Mouse (Mus musculus) MEL (cell line): ENCODE data around the gene Thoc6. TPM values are rescaled to one million over a fixed set of nuclear protein-coding genes. Genes with fewer than 3 reads are reported as not detected.

Source experiments
- DNase-seq: peaks from one replicate; pipeline ENCODE4 v3.0.0; 2011; ENCODE audit warnings: low read depth, low spot score
- H3K27ac ChIP-seq: 2 replicates; pipeline ENCODE4 v1.5.1; 2012; ENCODE audit warnings: low read depth, mild to moderate bottlenecking, control low read depth, low read length, moderate library complexity; ENCODE audit not compliant: control insufficient read depth
- H3K27me3 ChIP-seq, 2 experiments: fragments of 150-350 bp in 1 of 2; sonication (generic) in 1 of 2; 2 replicates each; pipeline ENCODE4 v1.6.1; 2012; ENCODE audit warnings: low read length in 2 of 2, mild to moderate bottlenecking in 2 of 2, improper control_type of control experiment in 1 of 2, moderate library complexity in 1 of 2; ENCODE audit not compliant: insufficient read depth in 2 of 2, control insufficient read depth in 1 of 2
- H3K36me3 ChIP-seq, 2 experiments: 2 replicates each; pipeline ENCODE4 v1.6.1; 2012 to 2014; ENCODE audit warnings: low read length in 2 of 2, improper control_type of control experiment in 1 of 2, inconsistent platforms in 1 of 2, mild to moderate bottlenecking in 1 of 2; ENCODE audit not compliant: insufficient read depth in 2 of 2, control insufficient read depth in 1 of 2
- H3K4me1 ChIP-seq, 2 experiments: fragments of 150-350 bp in 1 of 2; sonication (generic) in 1 of 2; 2 replicates each; pipeline ENCODE4 v1.6.1; 2012; ENCODE audit warnings: low read length in 2 of 2, improper control_type of control experiment in 1 of 2, mild to moderate bottlenecking in 1 of 2; ENCODE audit not compliant: insufficient read depth in 2 of 2, control insufficient read depth in 1 of 2
- H3K4me3 ChIP-seq, 2 experiments: fragments of 150-350 bp in 1 of 2; sonication (generic) in 1 of 2; 2 replicates each; pipeline ENCODE4 v1.5.1; 2012; ENCODE audit warnings: low read depth in 2 of 2, low read length in 2 of 2, mild to moderate bottlenecking in 2 of 2, moderate library complexity in 2 of 2, control low read depth in 1 of 2, improper control_type of control experiment in 1 of 2; ENCODE audit not compliant: control insufficient read depth in 1 of 2, insufficient read depth in 1 of 2
- H3K79me2 ChIP-seq: 2 replicates; pipeline ENCODE4 v1.6.1; 2012; ENCODE audit warnings: mild to moderate bottlenecking, low read length, moderate library complexity; ENCODE audit not compliant: control insufficient read depth, poor library complexity, insufficient read depth
- H3K9ac ChIP-seq: 2 replicates; pipeline ENCODE4 v1.6.1; 2012; ENCODE audit warnings: low read depth, mild to moderate bottlenecking, control low read depth, low read length, moderate library complexity; ENCODE audit not compliant: control insufficient read depth, poor library complexity, severe bottlenecking
- H3K9me3 ChIP-seq: fragments of 150-350 bp; sonication (generic); replicated peaks from 2 replicates; pipeline ENCODE4 v1.6.1; 2012; ENCODE audit warnings: mild to moderate bottlenecking, low read length, improper control_type of control experiment, moderate library complexity; ENCODE audit not compliant: insufficient read depth
- BHLHE40 ChIP-seq: IDR thresholded peaks from 2 replicates; pipeline ENCODE4 v1.6.1; 2012; ENCODE audit warnings: low read depth, mild to moderate bottlenecking, inconsistent platforms, low read length, improper control_type of control experiment, borderline replicate concordance
- CHD1 ChIP-seq: IDR thresholded peaks from 2 replicates; pipeline ENCODE4 v1.6.1; 2012; ENCODE audit warnings: low read depth, mild to moderate bottlenecking, inconsistent platforms, low read length, improper control_type of control experiment
- CTCF ChIP-seq, 3 experiments: IDR thresholded peaks in 2 of 3; conservative IDR thresholded peaks in 1 of 3; 2 replicates each; pipeline ENCODE4 v1.5.1; 2011 to 2012; ENCODE audit warnings: low read length in 3 of 3, low read depth in 2 of 3, mild to moderate bottlenecking in 2 of 3, improper control_type of control experiment in 1 of 3, inconsistent platforms in 1 of 3, mixed read lengths in 1 of 3, moderate library complexity in 1 of 3; ENCODE audit not compliant: control insufficient read depth in 1 of 3, insufficient read depth in 1 of 3, poor library complexity in 1 of 3, severe bottlenecking in 1 of 3
- GATA1 ChIP-seq: IDR thresholded peaks from 2 replicates; pipeline ENCODE4 v1.6.1; 2011; ENCODE audit warnings: low read depth, low read length, improper control_type of control experiment
- JUND ChIP-seq: IDR thresholded peaks from 2 replicates; pipeline ENCODE4 v1.6.1; 2011; ENCODE audit warnings: low read depth, mild to moderate bottlenecking, improper control_type of control experiment, low read length
- KAT2A ChIP-seq: conservative IDR thresholded peaks from 2 replicates; pipeline ENCODE4 v1.6.1; 2012; ENCODE audit warnings: low read depth, low read length, improper control_type of control experiment, inconsistent platforms
- NELFE ChIP-seq: IDR thresholded peaks from 2 replicates; pipeline ENCODE4 v1.6.1; 2011; ENCODE audit warnings: low read depth, low read length, improper control_type of control experiment
- NRF1 ChIP-seq: IDR thresholded peaks from 2 replicates; pipeline ENCODE4 v1.6.1; 2014; ENCODE audit warnings: low read depth, mild to moderate bottlenecking, inconsistent platforms, low read length, improper control_type of control experiment, moderate library complexity; ENCODE audit not compliant: poor library complexity, insufficient read depth, severe bottlenecking
- POLR2AphosphoS5 ChIP-seq: IDR thresholded peaks from 2 replicates; pipeline ENCODE4 v1.6.1; 2012; ENCODE audit warnings: low read depth, borderline replicate concordance, mild to moderate bottlenecking, inconsistent platforms, low read length, moderate library complexity, mixed read lengths
- SIN3A ChIP-seq: IDR thresholded peaks from 2 replicates; pipeline ENCODE4 v1.6.1; 2012; ENCODE audit warnings: low read length, improper control_type of control experiment, inconsistent platforms
- SMC3 ChIP-seq: IDR thresholded peaks from 2 replicates; pipeline ENCODE4 v1.6.1; 2011; ENCODE audit warnings: low read depth, low read length, improper control_type of control experiment
- TBP ChIP-seq: IDR thresholded peaks from 2 replicates; pipeline ENCODE4 v1.8.0; 2011; ENCODE audit warnings: low read depth, low read length, improper control_type of control experiment
- USF1 ChIP-seq: IDR thresholded peaks from 2 replicates; pipeline ENCODE4 v1.6.1; 2014; ENCODE audit warnings: low read depth, mild to moderate bottlenecking, inconsistent platforms, low read length, improper control_type of control experiment, moderate library complexity
- polyA plus RNA-seq, 2 experiments: library from polyadenylated mRNA; stranded (reverse) in 1 of 2; unstranded in 1 of 2; fragments of >175 nt in 1 of 2; fragments of >200 nt in 1 of 2; gene quantifications; 2 replicates each; pipeline versions ENCODE4 v1.2.1 to v1.2.4; 2012; ENCODE audit warnings: low replicate concordance in 2 of 2, low read depth in 1 of 2; ENCODE audit not compliant: insufficient read length in 2 of 2, insufficient read depth in 1 of 2, missing spikeins in 1 of 2
- total RNA-seq: library from RNA; depleted of rRNA; stranded (reverse); fragments of 300-350 nt; gene quantifications from 2 replicates; pipeline ENCODE4 v1.2.3, GENCODE M21; 2012

The Thoc6 gene
- total and polyA plus RNA-seq, 3 experiments = 26.4 to 62.9 TPM; not detected in 1

GRCm38 (mm10) chr17:23682092-23682491 is 8.4 kb upstream of the Thoc6 start:
- Histone ChIP-seq H3K9ac (no peak overlapping the region), H3K4me1 (peaks cover 0 to 19% of the 10 kb centered on the region in 2 experiments; a peak in 3 of 4 replicates), H3K27ac (no peak overlapping the region), H3K4me3 (no peak overlapping the region), H3K9me3 (no peaks in the 10 kb centered on the region)
- no peak for DNase-seq
- TF ChIP-seq GATA1 (no peak), CHD1 (no peak), NELFE (no peak), NRF1 (no peak)
- TF ChIP-seq, all 39 proteins: peak for 0
- H3K36me3 ChIP-seq = peaks cover 0 to 14% of the 10 kb centered on the region in 2 experiments; a peak in 2 of 4 replicates
- H3K27me3 ChIP-seq = no peaks in the 10 kb centered on the region
- H3K79me2 ChIP-seq = peaks cover under 1% of the 10 kb centered on the region

- no peak for TF ChIP-seq USF1
- no peak for TF ChIP-seq TBP
- TF ChIP-seq POLR2AphosphoS5 = no peak
- no peak for TF ChIP-seq KAT2A
- TF ChIP-seq JUND = no peak
- TF ChIP-seq SMC3 = no peak
- no peak overlapping the region for H3K4me3 ChIP-seq
- no peak overlapping the region for H3K9ac ChIP-seq
- H3K79me2 ChIP-seq = peaks cover 9% of the 10 kb centered on the region
- H3K27ac ChIP-seq = no peak overlapping the region
- peak; percentile 20 for DNase-seq
- H3K36me3 ChIP-seq = peaks cover 0 to 14% of the 10 kb centered on the region in 2 experiments; a peak in 2 of 4 replicates
- H3K4me1 ChIP-seq = peaks cover 0 to 19% of the 10 kb centered on the region in 2 experiments; a peak in 3 of 4 replicates
- no peaks in the 10 kb centered on the region for H3K27me3 ChIP-seq
- H3K9me3 ChIP-seq = no peaks in the 10 kb centered on the region
Measured at GRCm38 (mm10) chr17:23681086-23681485, 7.4 kb upstream of the Thoc6 start.

GRCm38 (mm10) chr17:23680336-23680735 is 6.7 kb upstream of the Thoc6 start:
- peak; percentile 62 for DNase-seq
- Histone ChIP-seq H3K27ac (no peak overlapping the region), H3K4me3 (peak overlapping the region in 1 of 2 experiments; percentile 7; a peak in 1 of 4 replicates), H3K9me3 (no peaks in the 10 kb centered on the region), H3K4me1 (peaks cover 0 to 22% of the 10 kb centered on the region in 2 experiments; a peak in 3 of 4 replicates), H3K79me2 (peaks cover 9% of the 10 kb centered on the region), H3K9ac (peak overlapping the region; percentile 31), H3K27me3 (no peaks in the 10 kb centered on the region), H3K36me3 (peaks cover 0 to 15% of the 10 kb centered on the region in 2 experiments; a peak in 2 of 4 replicates)
- no peak for TF ChIP-seq CTCF (IDR thresholded peaks at IDR 0.05 in 2 of 3, conservative IDR thresholded peaks at IDR 0.05 in 1 of 3; ENCODE audit: control insufficient read depth in 1 of 3, insufficient read depth in 1 of 3, low read depth in 2 of 3, low read length in 3 of 3, poor library complexity in 1 of 3, severe bottlenecking in 1 of 3)
- TF ChIP-seq SIN3A = no peak
- peak; percentile 28; the same call in 1 of the 2 replicates for TF ChIP-seq BHLHE40
- TF ChIP-seq CHD1 = no peak
